Comparison of ENCODE assay signal across 34 mouse cellular contexts in genomic region chr10:117415364-117416057, GRCm38 (mm10).
"Had no signal": no experiment of that assay in that cellular context is flagged by ENCODE, and none has a peak within 500 bp of the region (broad histone marks: within the 10 kb centered on the region; RNA-seq: fewer than 3 reads in every experiment).

No protein-coding gene starts in this region.

- H3K9ac ChIP-seq: heart, embryonic 12.5 days; heart, embryonic 13.5 days; heart, embryonic 15.5 days; hindbrain, embryonic 12.5 days; hindbrain, embryonic 14.5 days; hindbrain, embryonic 15.5 days; intestine, embryonic 15.5 days; kidney, embryonic 15.5 days had no signal

- H3K9me3 ChIP-seq: heart, embryonic 12.5 days; heart, embryonic 13.5 days; heart, embryonic 15.5 days; hindbrain, embryonic 10.5 days; hindbrain, embryonic 12.5 days; hindbrain, embryonic 15.5 days; intestine, embryonic 15.5 days; kidney, embryonic 15.5 days had no signal

- H3K4me3 ChIP-seq: heart, embryonic 12.5 days; heart, embryonic 13.5 days; heart, embryonic 15.5 days; hindbrain, embryonic 10.5 days; hindbrain, embryonic 12.5 days; hindbrain, embryonic 15.5 days; intestine, embryonic 15.5 days; kidney, embryonic 15.5 days; layer of hippocampus, adult 2 months; left cerebral cortex, adult 2 months had no signal

- H3K36me3 ChIP-seq: heart, embryonic 12.5 days; heart, embryonic 13.5 days; heart, embryonic 15.5 days; hindbrain, embryonic 10.5 days; hindbrain, embryonic 12.5 days; hindbrain, embryonic 15.5 days; intestine, embryonic 15.5 days; kidney, embryonic 15.5 days had no signal

- H3K4me2 ChIP-seq: heart, embryonic 11.5 days; heart, embryonic 12.5 days; heart, embryonic 13.5 days; heart, embryonic 15.5 days; hindbrain, embryonic 12.5 days; hindbrain, embryonic 14.5 days; hindbrain, embryonic 15.5 days; intestine, embryonic 15.5 days; kidney, embryonic 15.5 days had no signal

- H3K27ac ChIP-seq: heart, embryonic 13.5 days; heart, embryonic 15.5 days; hindbrain, embryonic 10.5 days; hindbrain, embryonic 12.5 days; hindbrain, embryonic 14.5 days; hindbrain, embryonic 15.5 days; hindbrain, postnatal 0 days; intestine, embryonic 15.5 days; kidney, embryonic 15.5 days; kidney, postnatal 0 days; layer of hippocampus, adult 2 months; left cerebral cortex, adult 2 months had no signal

- ATAC-seq: hindbrain, embryonic 16.5 days; hindbrain, postnatal 0 days; inflammation-experienced regulatory T-cells, adult 6 months; intestine, embryonic 15.5 days; intestine, embryonic 16.5 days; intestine, postnatal 0 days had no signal

- H3K27me3 ChIP-seq: heart, embryonic 12.5 days; heart, embryonic 15.5 days; hindbrain, embryonic 12.5 days; hindbrain, embryonic 15.5 days; intestine, embryonic 15.5 days; kidney, embryonic 15.5 days had no signal

- DNase-seq: heart, postnatal 10 days; heart, postnatal 14 days; heart, postnatal 36 days; heart, postnatal 4 days; kidney, adult 11 months; kidney, adult 18-20 months; kidney, adult 2 months; kidney, adult 8-10 months; kidney, adult 9 months; kidney, postnatal 10 days; kidney, postnatal 14 days; kidney, postnatal 25 days; kidney, postnatal 36 days; kidney, postnatal 4 days; layer of hippocampus, adult 9-11 months; layer of hippocampus, postnatal 36 days had no signal
